Mouse (Mus musculus) 3134 (cell line): ENCODE data around the gene Lgals7.

Experiments used
- DNase-seq: peaks from one replicate; pipeline ENCODE4 v3.0.0-alpha.2; 2011; ENCODE audit warnings: low spot score; ENCODE audit not compliant: insufficient read length; ENCODE audit errors: extremely low read depth

The Lgals7 gene

DNA sequence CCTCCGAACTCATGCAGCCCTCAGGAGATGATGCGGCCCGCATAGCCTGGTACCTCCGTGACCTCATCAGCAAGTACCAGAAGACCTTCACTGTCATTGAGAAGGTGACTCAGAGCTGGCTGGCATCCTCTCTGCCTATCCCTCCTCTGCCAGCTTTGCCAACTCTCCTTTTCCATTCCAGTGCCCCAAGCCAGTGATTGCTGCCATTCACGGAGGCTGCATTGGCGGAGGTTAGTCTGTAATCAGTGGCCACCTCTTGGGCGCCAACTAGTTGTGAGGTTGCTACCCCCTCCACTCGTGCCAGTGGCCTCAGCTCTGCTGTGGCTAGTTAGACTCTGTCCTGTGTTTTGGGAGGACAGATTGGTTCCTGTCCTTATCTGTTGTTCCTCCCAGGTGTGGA, 33.8 kb upstream of the Lgals7 start:
- DNase-seq: no peak

DNA sequence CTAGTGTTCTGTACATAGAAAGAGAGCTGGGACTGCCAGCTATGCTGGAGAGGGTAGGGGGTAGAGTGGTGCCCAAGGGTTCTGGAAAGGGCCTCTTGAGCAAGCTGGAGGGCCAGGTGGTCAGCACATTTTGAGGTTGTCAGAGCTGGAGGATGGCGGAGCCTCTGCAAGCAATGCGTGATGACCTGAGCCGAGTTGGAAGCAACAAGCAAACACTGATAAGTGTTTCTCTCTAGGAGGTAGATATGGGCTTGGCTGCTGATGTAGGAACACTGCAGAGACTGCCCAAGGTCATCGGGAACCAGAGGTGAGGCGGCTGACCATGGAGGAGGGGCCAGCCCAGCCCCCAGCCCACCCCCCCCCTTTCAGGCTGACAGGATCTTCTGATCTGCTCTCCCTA, 32.7 kb upstream of the Lgals7 start:
- no peak for DNase-seq

DNA sequence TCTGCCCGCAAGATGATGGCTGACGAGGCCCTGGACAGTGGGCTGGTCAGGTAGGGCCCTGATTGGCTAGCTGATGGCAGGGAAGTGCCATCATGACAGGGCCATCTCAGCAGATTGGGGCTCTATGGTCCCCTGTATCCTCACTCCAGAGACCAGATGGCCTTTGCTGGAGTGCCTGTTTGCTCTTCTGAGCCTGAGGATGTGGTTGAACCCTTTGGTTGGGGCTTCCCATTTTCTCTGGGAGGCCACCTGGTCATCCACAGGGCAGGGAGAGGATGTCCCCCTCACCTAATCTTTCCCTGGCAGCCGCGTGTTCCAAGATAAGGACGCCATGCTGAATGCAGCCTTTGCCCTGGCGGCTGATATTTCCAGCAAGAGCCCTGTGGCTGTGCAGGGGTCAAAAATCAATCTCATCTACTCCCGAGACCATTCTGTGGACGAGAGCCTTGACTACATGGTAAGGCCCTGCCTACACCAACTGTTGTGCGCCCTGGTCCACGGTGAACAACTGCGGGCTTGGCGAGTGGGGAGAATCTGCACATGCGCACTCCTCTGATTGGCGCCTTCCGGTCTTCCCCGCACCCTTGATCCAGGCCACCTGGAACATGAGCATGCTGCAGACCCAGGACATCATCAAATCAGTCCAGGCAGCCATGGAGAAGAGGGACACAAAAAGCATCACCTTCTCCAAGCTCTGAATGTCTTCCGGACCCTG, 32.1 kb upstream of the Lgals7 start:
- no peak for DNase-seq

DNA sequence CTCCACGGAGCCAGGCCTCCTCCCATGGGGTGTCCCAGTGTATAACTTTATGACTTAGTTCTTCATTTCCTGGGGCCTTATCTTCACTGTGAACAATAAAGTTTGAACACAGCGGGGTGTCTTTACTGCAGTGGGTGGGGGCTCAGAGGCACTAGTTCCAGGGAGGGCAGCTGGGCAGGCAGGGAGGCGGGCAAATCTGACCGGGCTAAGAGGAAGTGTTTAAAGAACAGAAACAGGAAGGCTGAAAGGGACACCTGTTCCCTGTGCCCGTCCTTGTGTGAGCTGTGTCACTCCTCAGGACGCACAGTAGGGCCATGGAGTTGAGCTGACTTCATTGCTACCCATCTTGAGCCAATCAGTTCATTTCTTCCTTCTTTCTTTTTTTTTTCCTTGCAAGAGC, 31.5 kb upstream of the Lgals7 start:
- no peak for DNase-seq

DNA sequence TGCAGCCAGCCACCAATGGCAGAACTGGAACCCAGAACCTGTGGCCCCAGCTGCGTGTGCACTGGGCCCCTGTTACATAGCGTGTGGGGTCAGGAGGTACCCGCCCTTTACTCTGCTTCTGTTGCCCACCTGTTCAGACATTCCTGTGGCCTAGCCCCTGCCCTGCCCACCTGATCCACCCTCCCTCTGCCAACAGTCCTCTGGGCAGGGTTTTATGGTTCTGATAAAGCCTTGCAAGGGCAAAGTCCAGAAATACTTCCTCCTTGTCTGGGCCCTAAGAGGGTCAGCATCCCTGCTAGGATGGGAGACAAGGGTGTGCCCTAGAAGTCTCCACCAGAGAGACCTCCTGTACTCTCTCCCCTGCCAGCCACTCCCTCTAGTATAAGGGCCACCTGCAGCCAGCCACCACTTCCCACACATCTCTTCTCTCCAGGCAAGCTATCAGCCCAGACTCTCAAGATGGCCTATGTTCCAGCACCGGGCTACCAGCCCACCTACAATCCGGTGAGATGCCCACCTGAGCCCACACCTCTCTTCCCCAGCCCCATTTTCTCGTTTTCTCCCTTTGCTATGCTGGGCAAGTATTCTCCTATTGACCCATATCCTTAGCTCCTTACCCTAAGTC, 29.8 kb upstream of the Lgals7 start, which contains the start of gene Lgals4:
TSS of gene Lgals4 (plus strand) at position 132 of the 625 bp plus-strand sequence.
- no peak for DNase-seq

GRCm38 (mm10) chr7:28836936-28837335, 26.7 kb upstream of the Lgals7 start:
- DNase-seq: no peak

DNA sequence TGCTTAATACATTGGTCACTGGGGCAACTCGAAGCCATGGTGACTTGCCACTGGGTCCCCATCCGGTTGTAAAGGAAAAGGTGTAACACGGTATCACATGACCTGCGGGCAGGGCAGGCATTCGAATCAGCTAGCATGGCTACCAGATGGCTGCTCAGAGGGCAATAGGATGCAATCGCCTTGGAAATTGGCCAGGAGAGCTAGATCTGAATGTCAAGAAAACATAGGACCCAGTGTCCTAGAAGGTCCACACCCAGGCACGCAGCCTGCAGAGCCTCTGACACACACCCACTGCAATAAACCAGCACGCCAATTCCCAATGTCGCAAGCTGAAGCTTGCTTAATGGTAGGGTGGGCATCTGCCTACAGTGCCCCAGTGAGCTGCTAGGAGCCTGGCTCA, 25.3 kb upstream of the Lgals7 start:
- DNase-seq: no peak

GRCm38 (mm10) chr7:28847273-28847672, 16.4 kb upstream of the Lgals7 start:
- DNase-seq: no peak

- DNase-seq: no peak
Measured at GRCm38 (mm10) chr7:28849700-28850236, 13.9 kb upstream of the Lgals7 start.

- DNase-seq: no peak
Measured at GRCm38 (mm10) chr7:28850642-28851041, 13.0 kb upstream of the Lgals7 start.

DNA sequence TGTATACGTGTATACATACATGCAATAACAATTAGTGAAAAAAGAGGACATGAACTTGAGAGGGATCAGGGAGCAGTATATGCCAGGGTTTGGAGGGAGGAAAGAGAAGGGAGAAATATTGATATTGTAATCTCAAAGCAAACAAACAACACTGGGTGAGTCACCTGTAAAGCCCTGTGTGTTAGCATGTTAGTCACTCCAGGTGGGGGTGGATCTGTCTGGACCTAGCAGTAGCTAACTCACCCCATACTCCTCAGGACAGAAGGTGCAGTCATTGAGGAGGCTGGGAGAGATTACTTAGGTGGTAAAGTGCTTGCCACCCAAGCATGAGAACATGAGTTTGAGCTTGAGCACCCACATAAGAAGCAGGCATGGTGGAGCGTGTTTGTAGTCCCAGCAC, 3.7 kb upstream of the Lgals7 start:
- DNase-seq: no peak

DNA sequence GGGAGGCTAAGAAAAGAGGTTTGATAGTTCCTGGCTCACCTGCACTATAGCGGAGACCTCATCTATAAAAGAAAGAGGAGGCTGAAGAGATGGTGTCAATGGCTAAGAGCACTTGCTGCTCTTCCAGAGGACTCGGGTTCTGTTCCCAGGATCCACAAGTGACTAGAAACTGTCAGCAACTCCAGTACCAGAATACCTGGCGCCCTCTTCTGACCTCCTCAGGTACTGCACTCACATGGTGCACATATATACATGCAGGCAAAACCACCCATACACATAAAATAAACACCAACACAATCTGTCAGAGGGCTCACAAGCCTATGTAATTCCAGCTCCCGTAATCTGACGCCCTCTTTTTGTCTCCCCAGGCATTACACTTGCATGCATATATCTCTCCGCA, 2.8 kb upstream of the Lgals7 start:
- no peak for DNase-seq

DNA sequence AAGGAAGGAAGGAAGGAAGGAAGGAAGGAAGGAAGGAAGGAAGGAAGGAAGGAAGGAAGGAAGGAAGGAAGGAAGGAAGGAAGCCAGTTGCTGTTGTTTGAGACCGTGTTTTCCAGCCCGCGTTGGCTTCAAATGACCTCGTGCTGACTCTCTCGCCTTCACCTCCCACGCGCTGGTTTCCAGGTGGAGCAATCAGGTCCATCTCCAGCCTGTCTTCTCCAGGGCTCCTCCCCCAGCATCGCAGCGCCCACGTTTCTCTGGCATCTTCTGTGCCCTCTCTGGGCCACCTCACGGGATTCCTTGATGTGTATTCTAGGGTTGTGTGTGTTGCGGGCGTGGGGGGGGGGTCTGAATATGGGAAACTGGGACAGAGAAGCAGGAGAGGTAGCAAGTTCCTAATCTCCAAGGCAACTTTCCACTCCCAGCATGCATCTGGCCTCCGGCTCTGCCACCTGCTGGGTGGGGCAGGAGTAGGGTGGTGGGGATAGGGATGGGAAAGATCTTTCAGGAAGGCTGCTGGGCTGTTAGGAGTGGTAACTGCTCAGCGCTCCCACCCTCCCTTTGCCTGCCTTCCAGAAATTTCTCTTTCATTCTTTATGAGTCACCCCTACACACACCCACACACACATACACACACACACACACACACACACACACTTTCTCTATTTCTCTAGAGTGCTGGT, 695 bp upstream of the Lgals7 start:
- DNase-seq: no peak

DNA sequence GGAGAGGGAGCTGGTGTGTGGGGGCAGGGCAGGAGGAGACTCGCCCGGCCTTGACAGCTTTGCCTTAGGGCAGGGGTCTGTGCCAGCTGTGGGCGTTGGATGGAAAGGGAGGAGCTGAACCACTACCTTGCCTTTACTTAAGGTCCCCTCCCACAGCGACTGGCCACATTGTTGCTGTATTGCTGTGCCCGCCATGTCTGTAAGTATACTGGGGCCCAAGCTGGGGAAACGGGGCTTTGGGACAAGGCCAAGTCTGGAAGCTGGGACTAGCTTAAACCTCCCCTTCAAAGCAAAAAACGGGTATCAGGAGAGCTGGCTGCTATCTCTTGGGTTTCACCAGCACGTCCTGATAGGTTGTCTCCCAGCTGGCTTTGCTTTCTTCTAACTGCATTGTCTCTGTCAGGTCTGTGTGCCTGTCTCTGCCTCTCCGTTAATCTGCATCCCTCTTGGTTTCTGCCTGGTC, 666 bp downstream of the Lgals7 start:
- no peak for DNase-seq

GRCm38 (mm10) chr7:28865481-28866300, 2.0 kb downstream of the Lgals7 start:
- DNase-seq: peak; percentile 93

GRCm38 (mm10) chr7:28866769-28867507, 3.3 kb downstream of the Lgals7 start:
- no peak for DNase-seq

- DNase-seq: peak; percentile 75
Measured at GRCm38 (mm10) chr7:28867508-28868340, 4.1 kb downstream of the Lgals7 start.

- no peak for DNase-seq
Measured at GRCm38 (mm10) chr7:28870901-28871664, 7.4 kb downstream of the Lgals7 start.
